Mouse (Mus musculus): Measurements from ENCODE around the gene Hist1h2ah. TPM values are rescaled to one million over a fixed set of nuclear protein-coding genes. Genes with fewer than 3 reads are reported as not detected.
"Not testable (repeated sequence)": the region's sequence is repeated elsewhere in the genome, so short reads cannot be mapped to it uniquely, and the experiment has no call there.

Gene Hist1h2ah
- 100 to 1,000 TPM in 1 of 2 experiments, 10 to 100 TPM in 1; 69.3 to 132 TPM for total RNA-seq (2021)
- long read RNA-seq, experiment 1: 0 reads
- long read RNA-seq, experiment 2: 0 reads

GRCm38 (mm10) chr13:22035267-22036148, at the start of gene Hist1h2ah, which contains the start of gene Hist1h2bk:
TSS of gene Hist1h2ah (minus strand) at chr13:22035568.
TSS of gene Hist1h2bk (plus strand) at chr13:22035870.
- intact Hi-C loops (cut with DNase I): loop anchor here (5.0 kb wide), 1 partner anchor 1537 kb away; the partner anchor contains the start of genes Hist1h2ad, Hist1h2ae, Hist1h2bf and Hist1h2bg
- DNase-seq: peak; percentile 67 to 81

DNA sequence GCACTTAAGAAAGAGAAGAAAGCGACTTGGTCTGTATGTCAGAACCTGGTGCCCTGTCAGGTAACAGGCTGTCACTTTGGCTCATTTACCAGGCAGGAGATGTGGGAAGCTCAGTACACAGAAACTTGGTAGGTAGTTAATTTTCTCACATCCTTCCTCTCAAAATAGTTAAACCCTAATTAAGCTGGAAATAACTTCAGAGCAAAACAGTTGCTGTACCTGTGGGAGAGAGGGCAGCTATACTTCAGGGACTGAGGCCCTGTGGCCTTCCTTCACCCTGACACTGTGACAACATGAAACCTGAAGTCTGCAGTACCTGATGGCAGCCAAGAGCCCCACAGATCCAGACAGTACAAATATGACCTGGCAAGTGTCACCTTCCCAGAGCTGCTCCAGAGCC, 48.8 kb upstream of the Hist1h2ah start, which contains the start of gene Vmn1r188:
Gene Vmn1r188, plus strand, starts transcription at position 301 of the 400 bp plus-strand sequence.
- DNase-seq; intact Hi-C loops (cut with DNase I): not testable (repeated sequence)

GRCm38 (mm10) chr13:22063468-22063867, 28.1 kb upstream of the Hist1h2ah start:
- no peak for DNase-seq
- intact Hi-C loops (cut with DNase I): no loop called here

DNA sequence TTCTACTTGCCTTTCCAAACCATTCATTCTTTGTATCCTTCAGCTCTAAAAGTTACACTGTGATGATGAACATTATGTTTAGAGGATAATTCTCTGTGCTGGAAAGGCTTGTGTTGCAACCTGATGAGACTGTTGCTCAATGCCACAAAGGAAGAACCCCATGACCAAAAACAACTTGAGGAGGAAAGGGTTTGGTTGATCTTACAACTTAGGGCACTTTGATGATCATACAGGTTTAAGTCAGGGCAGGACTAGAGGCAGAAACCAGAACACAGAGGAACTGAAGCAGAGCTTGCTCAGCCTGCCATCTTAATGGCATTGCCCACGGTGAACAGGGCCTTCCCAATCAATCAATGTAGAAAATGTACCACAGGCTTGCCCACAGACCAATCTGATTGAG, 26.1 kb upstream of the Hist1h2ah start:
- DNase-seq: no peak
- intact Hi-C loops (cut with DNase I): no loop called here

DNA sequence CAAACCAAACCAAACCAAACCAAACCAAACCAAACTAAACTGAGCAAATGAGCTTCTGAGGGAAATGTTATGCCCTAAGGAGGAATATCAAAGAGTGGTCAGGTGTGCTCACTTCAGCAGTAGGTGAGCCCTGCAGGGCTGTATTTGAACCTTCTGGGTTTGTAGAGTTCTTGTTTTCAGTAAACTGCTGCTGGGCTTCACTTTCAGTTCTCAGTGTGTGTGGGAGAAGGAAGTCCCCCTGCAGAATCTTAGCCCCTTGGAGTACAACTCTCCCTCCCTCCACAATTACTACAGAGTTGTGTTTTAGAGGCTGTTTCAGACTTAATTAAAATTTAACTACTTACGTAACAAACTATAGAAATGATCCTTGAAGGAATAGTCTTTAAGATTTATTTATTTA, 18.4 kb upstream of the Hist1h2ah start:
- no peak for DNase-seq
- intact Hi-C loops (cut with DNase I): no loop called here

GRCm38 (mm10) chr13:22051523-22051859, 16.1 kb upstream of the Hist1h2ah start:
- no peak for DNase-seq
- intact Hi-C loops (cut with DNase I): no loop called here

DNA sequence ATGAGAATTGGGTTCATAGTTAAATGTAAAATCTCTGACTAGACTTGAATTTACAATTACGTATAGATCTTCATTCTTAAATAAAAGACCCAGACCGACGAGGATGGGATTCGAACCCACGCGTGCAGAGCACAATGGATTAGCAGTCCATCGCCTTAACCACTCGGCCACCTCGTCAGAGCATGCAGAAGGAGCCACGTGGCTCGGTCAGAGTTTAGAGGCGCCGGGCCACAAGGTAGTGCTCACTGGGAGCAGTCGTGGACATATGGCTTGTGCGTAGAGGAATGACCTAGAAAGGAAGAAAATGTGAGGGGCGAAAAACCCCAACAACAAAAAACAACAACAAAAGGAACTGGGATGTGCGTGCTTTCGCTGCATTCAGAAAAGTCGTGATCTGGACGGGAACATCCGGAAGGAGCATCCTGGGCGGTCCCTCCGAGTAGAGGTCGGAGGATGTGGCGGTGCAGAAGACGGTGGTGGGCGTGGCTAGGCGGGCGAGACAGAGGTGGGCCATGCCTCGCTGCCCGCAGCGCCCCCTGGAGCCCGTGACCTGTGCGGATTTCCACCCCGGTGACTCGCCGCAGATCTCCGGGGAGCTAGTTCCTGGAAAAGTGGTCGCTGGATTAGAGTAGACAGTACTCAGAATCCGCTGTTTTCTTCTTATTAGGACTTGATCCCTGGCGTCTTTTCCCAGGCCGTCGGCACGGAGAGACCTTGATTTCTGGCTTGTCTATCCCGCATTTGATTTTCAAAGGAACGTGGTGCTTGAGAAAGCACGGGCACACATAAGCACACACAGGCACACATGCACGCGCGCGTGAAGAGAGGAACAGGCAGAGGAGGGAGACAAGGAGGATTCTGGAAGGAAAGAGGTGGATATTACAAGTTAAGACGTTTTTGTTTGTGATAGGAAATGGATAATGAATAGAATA, 15.5 kb upstream of the Hist1h2ah start:
- peak; percentile 90 for DNase-seq
- intact Hi-C loops (cut with DNase I): no loop called here

DNA sequence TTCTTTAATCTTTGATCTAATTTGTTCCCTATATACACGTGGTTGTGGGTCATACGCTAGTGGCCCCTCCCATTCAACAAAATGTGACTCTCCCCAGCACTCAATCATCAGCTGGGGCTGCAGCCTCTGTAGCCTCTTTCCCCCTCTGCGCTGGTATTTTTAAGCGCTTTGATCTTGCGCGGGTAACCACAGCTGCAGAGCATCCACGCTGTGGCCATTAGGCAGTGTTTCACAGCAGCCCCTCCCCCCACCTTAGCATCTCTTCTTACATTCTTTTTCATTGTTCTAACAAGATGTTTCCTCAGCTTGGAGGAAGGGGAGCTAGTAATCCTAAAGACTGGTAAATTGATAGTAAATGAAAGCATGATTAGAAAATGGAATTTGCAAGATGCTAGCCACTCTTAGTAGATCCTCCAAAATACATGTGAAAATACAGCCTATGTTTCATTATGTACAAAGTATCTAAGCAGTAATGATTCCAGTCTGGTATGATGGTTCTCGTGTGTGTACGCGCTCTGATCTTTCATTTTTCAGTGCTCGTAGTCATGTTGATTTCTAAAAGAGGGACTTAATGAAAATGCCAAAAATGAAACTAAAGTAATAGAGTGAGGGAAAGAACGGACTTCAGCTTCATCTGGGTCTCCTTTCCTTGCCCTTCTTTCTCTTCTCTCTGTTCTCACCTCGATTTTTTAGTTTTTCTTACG, 14.5 kb upstream of the Hist1h2ah start:
- intact Hi-C loops (cut with DNase I): loop anchor here (10.0 kb wide), 1 partner anchor 1545 kb away; no protein-coding TSS in a partner anchor
- DNase-seq: peak in 1 of 2 experiments; percentile 13

GRCm38 (mm10) chr13:22049041-22049440, 13.7 kb upstream of the Hist1h2ah start:
- DNase-seq: no peak
- intact Hi-C loops (cut with DNase I): loop anchor here (10.0 kb wide), 1 partner anchor 1546 kb away; no protein-coding TSS in a partner anchor

DNA sequence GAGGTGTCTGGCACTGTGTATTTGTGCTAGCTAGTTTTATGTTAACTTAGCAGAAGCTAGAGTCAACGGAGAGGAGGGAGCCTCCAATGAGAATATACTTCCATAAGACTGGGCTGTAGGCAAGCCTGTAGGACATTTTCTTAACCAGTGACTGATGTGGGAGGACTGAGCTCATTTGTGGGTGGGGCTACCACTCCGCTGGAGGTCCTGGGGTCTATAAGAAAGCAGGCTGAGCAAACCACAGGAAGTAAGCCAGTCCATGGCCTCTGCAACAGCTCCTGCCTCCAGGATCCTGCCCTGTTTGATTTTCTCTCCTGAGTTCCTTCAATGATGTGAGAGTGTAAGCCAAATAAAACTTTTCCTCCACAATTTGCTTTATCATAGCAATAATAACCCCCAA, 9.9 kb upstream of the Hist1h2ah start:
- intact Hi-C loops (cut with DNase I): loop anchor here (10.0 kb wide), 1 partner anchor 1549 kb away; no protein-coding TSS in a partner anchor

GRCm38 (mm10) chr13:22044432-22045155, 9.2 kb upstream of the Hist1h2ah start:
- intact Hi-C loops (cut with DNase I): loop anchor here (5.0 to 10.0 kb wide), 4 partner anchors 1550 to 1718 kb away; partner anchors contain the start of genes Hist1h1a, Hist1h2ac, Hist1h2bb and Hist1h2bc
- no peak for DNase-seq

More for the DNA sequence above, 9.9 kb upstream of the Hist1h2ah start:
- no peak for DNase-seq

- intact Hi-C loops (cut with DNase I): loop anchor here (5.0 to 10.0 kb wide), 4 partner anchors 1551 to 1719 kb away; partner anchors contain the start of genes Hist1h1a, Hist1h2ac, Hist1h2bb and Hist1h2bc
- DNase-seq: no peak
Observed at GRCm38 (mm10) chr13:22043503-22044431, 8.4 kb upstream of the Hist1h2ah start.

DNA sequence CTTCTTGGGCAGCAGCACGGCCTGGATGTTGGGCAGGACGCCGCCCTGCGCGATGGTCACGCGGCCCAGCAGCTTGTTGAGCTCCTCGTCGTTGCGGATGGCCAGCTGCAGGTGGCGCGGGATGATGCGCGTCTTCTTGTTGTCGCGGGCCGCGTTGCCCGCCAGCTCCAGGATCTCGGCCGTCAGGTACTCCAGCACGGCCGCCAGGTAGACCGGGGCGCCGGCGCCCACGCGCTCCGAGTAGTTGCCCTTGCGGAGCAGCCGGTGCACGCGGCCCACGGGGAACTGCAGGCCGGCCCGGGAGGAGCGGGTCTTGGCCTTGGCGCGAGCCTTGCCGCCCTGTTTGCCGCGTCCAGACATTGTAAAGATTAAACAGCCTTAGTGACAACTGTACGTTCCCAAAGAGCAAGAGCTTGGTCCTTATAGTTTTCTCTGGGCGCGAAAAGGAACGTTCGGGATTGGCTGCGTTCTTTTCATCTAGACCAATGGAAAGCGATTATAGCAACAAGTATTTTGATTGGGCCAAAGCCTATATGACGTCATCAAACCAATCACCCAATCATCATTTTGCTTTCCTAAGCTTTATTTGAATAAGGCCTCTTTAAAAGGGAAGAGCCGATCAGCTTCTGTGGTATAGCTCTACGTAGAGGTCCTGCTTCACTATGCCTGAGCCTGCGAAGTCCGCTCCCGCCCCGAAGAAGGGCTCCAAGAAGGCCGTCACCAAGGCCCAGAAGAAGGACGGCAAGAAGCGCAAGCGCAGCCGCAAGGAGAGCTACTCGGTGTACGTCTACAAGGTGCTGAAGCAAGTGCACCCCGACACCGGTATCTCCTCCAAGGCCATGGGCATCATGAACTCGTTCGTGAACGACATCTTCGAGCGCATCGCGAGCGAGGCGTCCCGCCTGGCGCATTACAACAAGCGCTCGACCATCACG, 7.5 kb upstream of the Hist1h2ah start, which contains the start of the genes Hist1h2ag and Hist1h2bj:
Gene Hist1h2ag, minus strand, starts transcription at position 377 of the 935 bp plus-strand sequence.
Gene Hist1h2bj, plus strand, starts transcription at position 647 of the 935 bp plus-strand sequence.
- peak; percentile 78 to 84 for DNase-seq
- intact Hi-C loops (cut with DNase I): loop anchor here (5.0 to 10.0 kb wide), 4 partner anchors 1552 to 1719 kb away; partner anchors contain the start of genes Hist1h1a, Hist1h2ac, Hist1h2bb and Hist1h2bc

- no peak for DNase-seq
- intact Hi-C loops (cut with DNase I): loop anchor here (5.0 to 10.0 kb wide), 4 partner anchors 1553 to 1720 kb away; partner anchors contain the start of genes Hist1h1a, Hist1h2ac, Hist1h2bb and Hist1h2bc
Observed at GRCm38 (mm10) chr13:22041651-22042567, 6.5 kb upstream of the Hist1h2ah start.

DNA sequence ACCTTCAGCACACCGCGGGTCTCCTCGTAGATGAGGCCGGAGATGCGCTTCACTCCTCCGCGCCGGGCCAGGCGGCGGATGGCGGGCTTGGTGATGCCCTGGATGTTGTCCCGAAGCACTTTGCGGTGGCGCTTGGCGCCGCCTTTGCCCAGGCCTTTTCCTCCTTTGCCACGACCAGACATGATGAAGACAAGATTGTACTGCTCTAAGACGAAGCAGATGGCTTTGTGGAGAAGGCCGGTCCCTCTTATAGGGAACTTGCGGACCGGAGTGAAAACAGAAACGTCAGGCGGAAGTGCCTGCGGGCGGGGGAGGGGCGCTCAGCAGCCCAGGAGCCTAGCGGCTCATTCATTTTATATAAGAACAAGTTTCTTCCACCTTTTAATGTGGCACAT, 5.8 kb upstream of the Hist1h2ah start, which contains the start of gene Hist1h4i:
Gene Hist1h4i, minus strand, starts transcription at position 221 of the 395 bp plus-strand sequence.
- intact Hi-C loops (cut with DNase I): loop anchor here (5.0 to 10.0 kb wide), 4 partner anchors 1554 to 1721 kb away; partner anchors contain the start of genes Hist1h1a, Hist1h2ac, Hist1h2bb and Hist1h2bc
- DNase-seq: peak; percentile 93 to 97

All from heart, postnatal 14 days (tissue).